Mouse (Mus musculus) heart, postnatal 0 days (tissue): ENCODE data around the gene Irf5.

Experiments used
- CTCF ChIP-seq: IDR thresholded peaks from 2 replicates; pipeline ENCODE4 v1.5.1; 2016; ENCODE audit warnings: antibody characterized with exemption, control low read depth, low read depth
- EP300 ChIP-seq: IDR thresholded peaks from 2 replicates; pipeline ENCODE4 v1.6.1; 2016; ENCODE audit warnings: antibody characterized with exemption, low read depth

- TF ChIP-seq EP300: no peak
- TF ChIP-seq CTCF: no peak
These were observed 21.2 kb downstream of the Irf5 start for GRCm38 (mm10) chr6:29547582-29547981.
